34 mouse cellular contexts compared by ENCODE assay signal in genomic region chrX:42450305-42450704, GRCm38 (mm10). TPM values are rescaled to one million over a fixed set of nuclear protein-coding genes. Genes with fewer than 3 reads are reported as not detected.
A peak's percentile ranks its signal among the peaks of the same experiment; 100 is the strongest.
DNase-seq lines count a peak whose midpoint lies in the region; ATAC-seq and TF ChIP-seq lines count a peak whose summit lies in the region.
"Had no signal": no experiment of that assay in that cellular context is flagged by ENCODE, and none has a peak within 500 bp of the region (broad histone marks: within the 10 kb centered on the region; RNA-seq: fewer than 3 reads in every experiment).

No protein-coding gene starts in this region.

- no peaks in the 10 kb centered on the region for H3K27me3 ChIP-seq in hindbrain, postnatal 0 days (ENCODE audit: insufficient read depth, low read length)
- H3K27me3 ChIP-seq: embryonic facial prominence, embryonic 13.5 days; forebrain, embryonic 12.5 days; forebrain, embryonic 15.5 days; heart, embryonic 12.5 days; heart, embryonic 15.5 days had no signal

- no peak overlapping the region for H3K4me3 ChIP-seq in hindbrain, postnatal 0 days (ENCODE audit: low read length)
- H3K4me3 ChIP-seq: embryonic facial prominence, embryonic 10.5 days; embryonic facial prominence, embryonic 13.5 days; erythroblast, embryonic 14.5 days; forebrain, embryonic 12.5 days; forebrain, embryonic 15.5 days; heart, embryonic 12.5 days; heart, embryonic 15.5 days had no signal

- no peak overlapping the region for H3K9ac ChIP-seq in hindbrain, postnatal 0 days (replicated peaks; ENCODE audit: low read length)
- H3K9ac ChIP-seq: embryonic facial prominence, embryonic 13.5 days; forebrain, embryonic 12.5 days; forebrain, embryonic 15.5 days; heart, embryonic 12.5 days; heart, embryonic 15.5 days; hindbrain, embryonic 14.5 days had no signal

- no peak for TF ChIP-seq CTCF in hindbrain, postnatal 0 days (IDR thresholded peaks at IDR 0.05; ENCODE audit: low read depth)

- 82% methylated on average over 1 of the region's 1 CpGs for WGBS in hindbrain, postnatal 0 days

- DNase-seq in A20 (ENCODE audit: low read depth, low spot score) = peak; percentile 31
- DNase-seq in adrenal gland, postnatal 36 days = no peak
- DNase-seq in adrenal gland, postnatal 25 days = no peak
- DNase-seq in hindbrain, postnatal 0 days (ENCODE audit: low spot score) = no peak
- DNase-seq: adrenal gland, adult 8-10 months; cerebellum, adult 11 months; cerebellum, adult 2 months; cerebellum, adult 9-11 months; cerebellum, postnatal 25 days; embryo, embryonic 11 days; gastrocnemius, postnatal 10 days; heart, adult 18-20 months; heart, postnatal 10 days; heart, postnatal 4 days; kidney, adult 2 months had no signal

- no peaks in the 10 kb centered on the region for H3K9me3 ChIP-seq in hindbrain, postnatal 0 days (ENCODE audit: low read length)
- H3K9me3 ChIP-seq: embryonic facial prominence, embryonic 10.5 days; embryonic facial prominence, embryonic 13.5 days; forebrain, embryonic 12.5 days; forebrain, embryonic 15.5 days; heart, embryonic 12.5 days; heart, embryonic 15.5 days had no signal

- no peaks in the 10 kb centered on the region for H3K4me1 ChIP-seq in hindbrain, postnatal 0 days (ENCODE audit: insufficient read depth, low read length)
- H3K4me1 ChIP-seq: embryonic facial prominence, embryonic 10.5 days; embryonic facial prominence, embryonic 13.5 days; forebrain, embryonic 12.5 days; forebrain, embryonic 15.5 days; heart, embryonic 12.5 days; heart, embryonic 15.5 days had no signal

- peak; percentile 72 for ATAC-seq in common myeloid progenitor, adult 5-6 weeks (replicated peaks; ENCODE audit: low read depth, poor library complexity, severe bottlenecking)
- peak; percentile 71 for ATAC-seq in megakaryocyte progenitor cell, adult 5-6 weeks (replicated peaks; ENCODE audit: poor library complexity)
- no peak for ATAC-seq in hindbrain, postnatal 0 days
- ATAC-seq: activated CD4-positive, CD25-positive, alpha-beta regulatory T cell, adult 4 months; forebrain, embryonic 15.5 days; intestine, postnatal 0 days had no signal

- no peak overlapping the region for H3K4me2 ChIP-seq in hindbrain, postnatal 0 days (ENCODE audit: low read depth, low read length)
- H3K4me2 ChIP-seq: embryonic facial prominence, embryonic 13.5 days; forebrain, embryonic 12.5 days; forebrain, embryonic 15.5 days; heart, embryonic 12.5 days; heart, embryonic 15.5 days; hindbrain, embryonic 14.5 days had no signal

- H3K27ac ChIP-seq in hindbrain, postnatal 0 days = no peak overlapping the region
- H3K27ac ChIP-seq: embryonic facial prominence, embryonic 10.5 days; embryonic facial prominence, embryonic 13.5 days; forebrain, embryonic 12.5 days; forebrain, embryonic 15.5 days; heart, embryonic 15.5 days; hindbrain, embryonic 14.5 days had no signal

- H3K36me3 ChIP-seq in hindbrain, postnatal 0 days (ENCODE audit: insufficient read depth, low read length) = no peaks in the 10 kb centered on the region
- H3K36me3 ChIP-seq: embryonic facial prominence, embryonic 10.5 days; embryonic facial prominence, embryonic 13.5 days; forebrain, embryonic 12.5 days; forebrain, embryonic 15.5 days; heart, embryonic 12.5 days; heart, embryonic 15.5 days had no signal

RNA-seq across cellular contexts. Expression of gene Tex13c2, which starts 39.2 kb away (rescaled TPM):
- total RNA-seq in common myeloid progenitor, adult 5-6 weeks (2017) = not detected in 2 replicates
- not detected in 2 replicates for total RNA-seq in megakaryocyte progenitor cell, adult 5-6 weeks (2015)
- not detected in 2 replicates for total RNA-seq in megakaryocyte progenitor cell, adult 5-6 weeks (2017)
- not detected for total RNA-seq in adrenal gland, postnatal 36 days (2021)
- not detected in 2 replicates for total RNA-seq in adrenal gland, postnatal 25 days (2021)
- not detected in 2 replicates for total RNA-seq in hindbrain, postnatal 0 days (2014; rRNA removed)
- 0.13 TPM in 1 of 2 replicates, not detected in the other for polyA plus RNA-seq in hindbrain, postnatal 0 days (2015; fragmentation: Nextera tagmentation; extraction: Ambion mirVana)
- total RNA-seq: adrenal gland, adult 8-10 months; adrenal gland, postnatal 4 days; gastrocnemius, adult 18-20 months; gastrocnemius, postnatal 10 days; gastrocnemius, postnatal 4 days; heart, adult 18-20 months; heart, postnatal 10 days; heart, postnatal 4 days had no signal
- polyA plus RNA-seq: cerebellum, adult 2 months; cortical plate, adult 2 months; embryonic facial prominence, embryonic 10.5 days; embryonic facial prominence, embryonic 13.5 days; erythroblast, embryonic 14.5 days; forebrain, embryonic 12.5 days; forebrain, embryonic 15.5 days; heart, embryonic 12.5 days; heart, embryonic 15.5 days; hindbrain, embryonic 11.5 days; hindbrain, embryonic 14.5 days; intestine, embryonic 14.5 days; intestine, postnatal 0 days; kidney, adult 2 months had no signal

RNA-seq across cellular contexts. Expression of gene Sh2d1a, which starts 51.9 kb away (rescaled TPM):
- not detected in 2 replicates for total RNA-seq in common myeloid progenitor, adult 5-6 weeks (2017)
- not detected in 2 replicates for total RNA-seq in megakaryocyte progenitor cell, adult 5-6 weeks (2015)
- total RNA-seq in megakaryocyte progenitor cell, adult 5-6 weeks (2017) = not detected in 2 replicates
- total RNA-seq in adrenal gland, postnatal 36 days (2021) = not detected
- not detected in 2 replicates for total RNA-seq in adrenal gland, postnatal 25 days (2021)
- total RNA-seq in hindbrain, postnatal 0 days (2014; rRNA removed) = 0.84 TPM in 1 of 2 replicates, not detected in the other
- 4.8 and 6.0 TPM in 2 replicates for polyA plus RNA-seq in hindbrain, postnatal 0 days (2015; fragmentation: Nextera tagmentation; extraction: Ambion mirVana)
- total RNA-seq: adrenal gland, adult 8-10 months; adrenal gland, postnatal 4 days; ES-E14; gastrocnemius, adult 18-20 months; gastrocnemius, postnatal 10 days; gastrocnemius, postnatal 4 days had no signal
- polyA plus RNA-seq: erythroblast, embryonic 14.5 days; heart, embryonic 12.5 days had no signal
